Mouse (Mus musculus) kidney, postnatal 4 days (tissue): ENCODE measurements around the gene Gpr84.

Experiments
- DNase-seq, 2 experiments: peaks; one replicate each; pipeline ENCODE4 v3.0.0; 2021; ENCODE audit warnings: mixed read lengths in 2 of 2

Gpr84 gene

GRCm38 (mm10) chr15:103305792-103306645 lies 4.4 kb downstream of the Gpr84 start:
- DNase-seq: no peak

GRCm38 (mm10) chr15:103305070-103305678 lies 5.2 kb downstream of the Gpr84 start:
- peak; percentile 98 to 99 for DNase-seq

DNA sequence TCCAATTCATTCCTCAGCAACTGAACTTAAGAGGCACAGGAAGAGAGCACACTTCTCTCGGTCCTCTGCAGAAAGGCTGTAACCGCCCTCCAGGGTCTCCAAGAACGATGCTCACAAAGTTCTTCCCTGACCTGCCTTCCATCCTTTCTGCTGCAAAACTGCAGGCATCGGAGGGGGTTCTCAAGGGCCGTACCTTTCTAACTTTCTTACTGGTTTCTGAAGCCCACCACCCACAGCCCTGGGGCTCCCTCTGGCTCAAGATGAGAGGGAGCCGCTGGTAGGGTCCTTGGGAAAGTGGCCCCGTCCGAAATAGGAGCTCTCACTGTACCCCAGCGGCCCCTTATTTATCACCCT lies 5.8 kb downstream of the Gpr84 start:
- DNase-seq: no peak

GRCm38 (mm10) chr15:103303916-103304615 lies 6.3 kb downstream of the Gpr84 start:
- peak in 1 of 2 experiments; percentile 57 for DNase-seq

GRCm38 (mm10) chr15:103302341-103303021 lies 7.9 kb downstream of the Gpr84 start:
- peak in 1 of 2 experiments; percentile 61 for DNase-seq

- peak in 1 of 2 experiments; percentile 54 for DNase-seq
These were observed 8.7 kb downstream of the Gpr84 start for GRCm38 (mm10) chr15:103301547-103302340.

- peak in 1 of 2 experiments; percentile 40 for DNase-seq
These were observed 9.4 kb downstream of the Gpr84 start for GRCm38 (mm10) chr15:103301046-103301445.

DNA sequence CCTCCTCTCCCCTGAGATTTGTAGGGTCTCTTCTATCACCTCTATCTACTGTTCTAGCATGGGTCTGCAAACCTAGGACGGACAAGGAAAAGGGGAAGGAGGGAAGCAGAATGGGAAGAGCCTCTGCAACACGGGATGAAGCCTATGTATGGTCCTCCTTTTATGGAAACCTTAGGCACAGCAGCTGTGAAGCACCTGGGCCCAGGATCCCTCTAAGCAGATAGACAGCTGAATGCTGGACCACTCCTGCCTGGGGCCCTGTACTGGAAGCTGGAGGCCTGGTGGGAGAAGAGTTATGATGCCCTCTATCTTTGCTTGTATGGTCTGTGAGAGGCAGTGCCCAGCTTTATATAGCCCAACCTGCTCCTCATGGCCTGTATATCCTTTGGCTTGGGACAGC lies 9.9 kb downstream of the Gpr84 start:
- no peak for DNase-seq

- DNase-seq: peak; percentile 55 to 71
These were observed 10.3 kb downstream of the Gpr84 start for GRCm38 (mm10) chr15:103300067-103300471.

DNA sequence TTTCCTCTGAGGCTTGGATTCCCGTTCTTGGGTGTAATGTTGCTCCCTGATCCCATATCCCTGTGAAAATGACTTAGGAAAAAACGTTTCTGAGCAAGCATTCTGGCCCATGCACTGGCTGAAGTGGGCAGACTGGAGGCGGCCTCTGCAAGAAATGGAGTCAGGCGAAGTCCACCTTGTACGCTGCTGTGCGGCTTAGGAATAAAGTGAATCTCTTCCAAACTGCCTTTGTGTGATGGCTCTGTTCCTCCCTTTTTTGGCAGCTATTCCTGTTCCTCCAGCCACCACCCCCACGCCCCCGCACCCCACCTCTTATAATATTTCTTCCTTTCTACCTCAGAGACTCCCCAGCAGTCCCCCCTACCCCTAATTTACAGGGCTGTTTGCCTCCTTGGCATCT lies 10.8 kb downstream of the Gpr84 start:
- peak in 1 of 2 experiments; percentile 33 for DNase-seq

- no peak for DNase-seq
These were observed 11.4 kb downstream of the Gpr84 start for GRCm38 (mm10) chr15:103298861-103299616.

GRCm38 (mm10) chr15:103298026-103298425 lies 12.4 kb downstream of the Gpr84 start:
- no peak for DNase-seq

DNA sequence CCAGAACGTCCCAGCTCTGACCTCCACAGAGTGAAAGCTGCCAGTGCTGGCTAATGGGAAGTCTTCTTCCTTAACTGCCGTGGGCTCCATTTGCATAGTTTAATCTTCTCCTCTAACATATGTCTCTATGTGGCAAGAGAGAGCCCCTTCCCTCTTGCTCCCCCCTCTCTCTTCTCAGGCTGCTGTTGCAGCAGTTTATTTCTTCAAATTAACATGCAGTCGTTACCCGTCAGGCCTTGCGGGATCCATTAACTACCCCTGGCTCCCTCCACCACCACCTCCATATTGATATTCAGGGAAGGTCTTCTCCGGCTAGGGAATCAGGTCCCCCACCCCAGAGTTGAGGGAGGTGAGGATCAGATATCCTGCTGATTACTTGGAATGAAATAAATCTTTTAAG lies 13.1 kb downstream of the Gpr84 start:
- no peak for DNase-seq

DNA sequence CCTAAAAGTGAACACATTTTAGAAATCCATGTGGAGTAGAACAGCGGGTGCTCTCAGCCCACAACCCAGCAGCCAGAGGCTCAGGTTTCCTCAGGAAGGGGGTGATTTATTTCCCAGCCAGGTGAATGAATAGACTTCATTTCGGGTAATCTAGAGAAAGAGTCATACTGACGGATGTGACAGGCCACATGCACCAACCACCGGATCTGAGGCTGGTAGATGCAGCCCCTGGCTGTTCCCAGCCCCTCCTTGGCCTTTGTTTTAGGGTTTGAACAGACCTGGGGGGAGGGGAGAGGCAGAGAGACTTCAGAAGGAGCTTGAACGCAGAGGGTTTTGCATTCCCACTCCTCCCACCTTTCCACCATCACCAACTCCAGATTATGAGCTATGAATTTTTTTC lies 14.6 kb downstream of the Gpr84 start:
- no peak for DNase-seq

- DNase-seq: no peak
These were observed 15.8 kb downstream of the Gpr84 start for GRCm38 (mm10) chr15:103294649-103295048.

GRCm38 (mm10) chr15:103293375-103293774 lies 17.0 kb downstream of the Gpr84 start:
- no peak for DNase-seq

DNA sequence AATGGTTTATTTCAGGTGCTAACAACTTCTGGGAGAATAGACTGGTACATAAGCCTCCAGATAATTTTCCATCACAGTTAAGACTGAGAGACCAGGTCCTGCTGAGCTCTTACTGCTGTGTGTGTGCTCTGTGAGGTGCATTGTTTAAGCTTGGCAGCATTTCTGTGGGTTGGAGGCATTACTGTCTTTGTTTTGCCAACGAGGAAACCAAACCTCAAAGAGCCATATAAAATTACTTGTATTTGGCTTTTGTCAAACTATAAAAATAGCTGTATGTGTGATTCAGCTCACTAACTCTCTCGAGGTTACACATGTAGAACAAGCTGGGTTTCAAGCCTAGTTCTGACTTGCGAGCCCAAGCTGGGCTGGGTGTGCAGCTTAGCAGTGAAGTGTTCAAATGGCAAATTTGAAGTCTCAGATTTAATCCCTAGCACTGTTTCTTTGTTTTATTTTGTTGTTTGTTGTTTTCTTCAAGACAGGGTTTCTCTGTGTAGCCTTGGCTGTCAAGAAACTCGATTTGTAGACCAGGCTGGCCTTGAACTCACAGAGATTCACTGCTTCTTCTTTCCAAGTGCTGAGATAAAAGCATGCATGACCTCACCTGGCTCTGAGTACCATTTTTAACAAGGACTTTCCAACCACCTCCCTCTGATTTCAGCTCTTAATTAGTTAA lies 17.6 kb downstream of the Gpr84 start:
- no peak for DNase-seq

GRCm38 (mm10) chr15:103290843-103291242 lies 19.6 kb downstream of the Gpr84 start:
- no peak for DNase-seq

- DNase-seq: no peak
These were observed 20.0 kb downstream of the Gpr84 start for GRCm38 (mm10) chr15:103290417-103290816.

- DNase-seq: no peak
These were observed 20.8 kb downstream of the Gpr84 start for GRCm38 (mm10) chr15:103289600-103289999.
